Mouse (Mus musculus): ENCODE results near the gene Gpr135.

DNA sequence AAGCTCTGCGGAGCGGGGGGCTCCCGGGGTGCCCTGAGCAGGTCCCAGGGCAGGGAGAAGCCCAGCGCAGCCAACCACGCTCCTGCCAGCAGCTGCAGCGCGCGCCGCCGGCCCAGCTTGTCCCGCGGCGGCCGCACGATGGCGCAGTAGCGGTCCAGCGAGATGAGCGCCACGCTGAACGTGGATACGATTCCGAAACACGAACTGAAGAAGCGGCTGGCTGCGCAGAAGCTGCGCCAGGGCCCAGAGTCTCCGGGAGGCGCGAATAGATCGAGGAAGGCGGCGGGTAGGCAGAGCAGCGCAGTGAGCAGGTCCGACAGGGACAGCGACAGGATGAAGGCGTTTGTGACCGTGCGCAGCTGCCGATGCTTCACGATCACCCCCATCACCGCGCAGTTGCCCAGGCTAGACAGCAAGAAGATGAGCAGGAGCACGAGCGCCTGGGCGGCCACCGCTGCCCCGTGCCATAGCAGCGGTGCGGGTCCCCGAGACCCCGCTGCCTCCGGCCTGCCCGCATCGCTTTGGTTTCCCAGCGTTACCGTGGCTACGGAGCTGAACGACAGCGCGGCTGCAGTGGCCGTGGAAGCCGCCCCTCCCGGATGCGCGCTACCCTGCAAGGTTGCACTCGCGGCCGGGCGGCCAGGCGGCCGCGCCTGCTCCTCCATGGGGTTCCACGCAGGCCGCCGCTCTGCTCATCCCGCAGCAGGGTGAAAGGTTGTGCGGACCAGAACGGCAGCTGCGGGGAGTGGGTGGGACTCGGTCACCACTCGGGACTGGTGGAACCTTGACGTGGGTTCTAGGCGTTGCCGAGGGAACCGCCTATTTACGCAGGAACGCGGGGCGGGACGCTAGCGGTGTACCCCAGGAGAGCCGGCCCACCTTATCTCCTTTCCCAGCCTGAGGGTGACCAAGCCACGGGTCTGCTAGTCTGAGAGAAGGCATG is at the start of gene Gpr135:
- TF ChIP-seq POLR2A (IDR thresholded peaks at IDR 0.05; ENCODE audit: control insufficient read depth in 1 of 2, insufficient read depth in 1 of 2, low read depth in 1 of 2, low read length in 2 of 2, poor library complexity in 1 of 2): no peak; a peak in 1 of 4 replicates
- no peak for TF ChIP-seq EP300 (IDR thresholded peaks at IDR 0.05; ENCODE audit: low read depth in 1 of 2, low read length in 2 of 2)
- no peak for TF ChIP-seq TCF12 (IDR thresholded peaks at IDR 0.05; ENCODE audit: low read depth, low read length)
- no peak for TF ChIP-seq KAT2A (conservative IDR thresholded peaks at IDR 0.05; ENCODE audit: low read depth, low read length)

Data from MEL (cell line).